Mouse (Mus musculus) ovary, adult 18-20 months (tissue): ENCODE data around the gene Hdgfl2.

ENCODE experiments used
- DNase-seq: peaks from one replicate; pipeline ENCODE4 v3.0.0; 2022; ENCODE audit warnings: low spot score, mixed read lengths

Gene Hdgfl2

GRCm38 (mm10) chr17:56131136-56131535 is 51.7 kb downstream of the Hdgfl2 start:
- DNase-seq = no peak

DNA sequence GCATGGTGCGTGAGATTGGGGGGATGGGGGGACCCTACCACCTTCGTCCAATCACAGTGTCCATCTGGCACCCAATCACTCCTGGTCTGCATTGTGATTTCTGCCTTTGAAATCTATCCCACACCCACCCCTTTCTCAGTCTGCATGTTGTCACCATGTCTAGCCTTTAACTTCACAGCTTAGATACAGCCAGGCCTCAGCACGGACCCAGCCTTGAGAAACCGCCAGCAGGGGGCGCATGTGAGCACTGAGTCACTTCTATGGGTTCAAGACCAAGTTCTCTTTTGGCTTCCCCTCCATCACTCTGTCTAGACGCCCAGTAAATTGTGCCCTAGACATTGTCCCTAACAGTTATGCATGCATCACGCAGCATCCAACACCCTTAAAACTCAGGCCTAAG is 52.4 kb downstream of the Hdgfl2 start:
- DNase-seq = no peak

DNA sequence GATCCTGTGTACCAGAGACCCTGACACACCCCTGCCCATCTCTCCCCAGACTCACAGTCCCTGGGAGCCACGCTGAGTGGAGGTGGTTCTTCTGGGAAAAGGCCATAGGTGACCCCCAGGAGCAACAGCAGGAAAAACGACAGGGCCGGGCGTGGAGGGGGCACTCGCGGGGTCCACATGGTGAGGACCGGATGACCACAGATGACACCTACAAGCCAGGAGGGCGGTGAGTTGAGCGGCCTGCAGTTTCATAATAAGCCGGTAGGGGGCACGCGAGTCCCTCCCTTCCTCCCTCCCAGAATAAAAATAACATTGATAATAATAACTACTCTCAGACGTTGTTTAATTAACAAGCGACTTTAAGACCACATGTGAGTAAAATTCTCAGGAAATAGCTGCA is 53.2 kb downstream of the Hdgfl2 start:
- DNase-seq = no peak

DNA sequence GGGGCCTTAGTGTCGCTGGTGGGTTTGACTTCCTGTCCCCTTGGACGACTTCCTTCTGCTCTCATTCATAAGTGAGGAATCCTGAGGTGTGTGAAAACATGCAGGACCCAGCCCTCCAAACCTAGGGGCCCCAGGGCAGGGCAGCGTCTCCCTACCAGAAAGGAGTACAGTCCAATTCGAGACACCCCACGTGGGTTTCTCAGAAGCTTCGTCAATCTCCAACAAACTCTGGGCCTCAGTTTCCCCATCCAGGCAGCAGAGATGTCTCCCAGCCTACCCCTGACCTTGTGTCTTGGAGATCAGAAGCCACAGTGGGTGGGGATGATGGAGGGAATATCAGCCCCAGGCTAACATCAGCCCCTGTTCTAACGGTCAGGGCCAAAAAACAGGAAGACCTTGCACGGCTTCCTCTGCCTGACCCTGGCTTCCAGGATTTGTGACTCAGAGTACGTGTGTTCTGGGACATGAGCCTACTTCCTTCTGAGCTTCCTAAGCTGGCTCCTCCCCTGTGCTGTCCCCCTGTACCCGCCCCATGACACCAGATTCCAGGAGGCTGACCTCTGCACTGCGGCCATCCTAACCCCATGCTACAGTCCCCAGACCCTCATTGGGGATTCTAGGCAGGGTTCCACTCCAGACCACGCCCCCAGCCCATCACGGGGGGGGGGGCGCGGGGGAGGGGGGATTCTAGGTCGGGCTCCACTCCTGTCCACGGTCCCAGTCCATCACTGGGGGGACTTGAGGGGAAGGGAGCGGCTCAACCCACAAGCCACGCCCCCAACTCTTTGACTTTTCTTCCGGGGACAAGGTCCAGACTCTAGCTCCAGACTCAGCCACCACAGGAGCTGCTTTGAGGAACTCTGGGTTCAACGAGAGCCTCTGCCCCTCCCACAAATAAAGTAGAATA is 54.3 kb downstream of the Hdgfl2 start:
- no peak for DNase-seq

- DNase-seq = no peak
Observed at GRCm38 (mm10) chr17:56134463-56134971, 55.1 kb downstream of the Hdgfl2 start.

DNA sequence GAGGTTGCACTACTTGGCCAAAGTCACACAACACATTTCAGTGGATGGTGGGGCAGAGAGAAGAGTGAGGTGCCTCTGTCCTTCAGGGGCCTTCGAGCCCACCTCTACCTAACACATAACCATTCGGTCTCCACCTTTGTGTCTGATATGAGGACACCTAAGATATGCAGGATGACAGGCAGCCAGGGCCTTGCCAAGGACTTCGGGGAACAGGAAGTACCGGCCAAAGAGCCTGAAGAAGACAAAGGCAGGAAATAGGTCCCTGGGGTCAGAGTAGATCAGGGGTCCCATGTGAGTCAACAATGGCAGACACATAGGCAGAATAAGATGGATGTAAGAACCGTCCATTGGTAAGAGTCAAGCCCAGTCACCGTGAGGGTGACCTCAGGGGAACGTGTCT is 57.1 kb downstream of the Hdgfl2 start:
- DNase-seq = no peak

DNA sequence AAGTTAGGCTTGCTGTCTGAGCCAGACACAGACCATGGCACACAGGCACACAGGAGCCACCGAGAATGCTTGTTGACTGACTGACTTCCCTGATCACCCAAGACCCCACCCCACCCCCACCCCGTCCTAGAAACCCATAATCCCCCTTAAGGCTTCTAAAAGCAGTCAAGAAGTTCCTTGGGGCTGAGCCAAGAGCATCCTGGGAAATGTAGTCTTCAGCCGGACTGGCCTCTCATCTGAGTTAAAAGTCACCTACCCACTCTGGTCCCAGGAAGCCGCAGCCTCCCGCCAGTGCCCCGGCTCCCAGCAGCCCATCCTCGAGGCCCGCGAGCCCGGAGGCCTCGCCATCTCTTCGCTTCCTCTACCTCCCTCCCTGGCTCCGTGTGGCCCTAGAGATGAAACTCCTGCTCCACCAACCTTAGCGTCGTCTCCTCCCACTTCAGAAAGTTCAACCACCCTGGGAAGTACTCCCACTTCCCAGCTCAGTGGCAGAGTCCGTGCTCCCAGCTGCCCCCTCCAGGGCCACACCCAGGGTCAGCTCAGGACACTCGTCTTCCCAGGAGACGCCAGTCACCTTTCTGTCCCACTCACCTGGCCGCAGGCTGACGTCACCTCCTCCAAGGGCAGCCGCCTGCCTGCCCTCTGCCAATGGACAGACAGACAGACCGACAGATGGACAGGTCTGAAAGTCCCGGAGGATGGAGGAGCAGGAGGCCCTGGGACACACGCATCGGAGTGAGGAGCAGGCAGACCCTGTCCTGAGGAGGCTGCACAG is 58.6 kb downstream of the Hdgfl2 start:
- no peak for DNase-seq

DNA sequence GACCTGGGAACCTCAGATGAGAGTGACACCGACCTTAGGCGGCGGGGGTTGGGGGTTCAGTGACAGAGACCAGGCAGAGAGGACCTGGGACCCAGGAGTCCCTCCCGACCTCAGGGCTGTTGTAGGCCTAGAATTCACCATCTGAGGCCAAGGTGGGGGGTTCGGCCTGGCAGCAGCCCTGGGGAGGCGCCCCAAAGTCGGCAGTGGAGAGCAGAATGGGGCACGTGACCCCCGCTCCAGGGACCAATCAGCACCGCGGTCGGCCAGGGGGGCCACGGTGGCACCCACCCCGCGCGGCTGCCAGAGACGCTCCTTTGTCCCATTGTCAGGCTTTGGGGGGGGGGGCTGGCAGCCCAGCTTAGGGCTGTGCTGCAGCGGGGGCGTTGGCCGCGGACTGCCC is 59.9 kb downstream of the Hdgfl2 start:
- no peak for DNase-seq

DNA sequence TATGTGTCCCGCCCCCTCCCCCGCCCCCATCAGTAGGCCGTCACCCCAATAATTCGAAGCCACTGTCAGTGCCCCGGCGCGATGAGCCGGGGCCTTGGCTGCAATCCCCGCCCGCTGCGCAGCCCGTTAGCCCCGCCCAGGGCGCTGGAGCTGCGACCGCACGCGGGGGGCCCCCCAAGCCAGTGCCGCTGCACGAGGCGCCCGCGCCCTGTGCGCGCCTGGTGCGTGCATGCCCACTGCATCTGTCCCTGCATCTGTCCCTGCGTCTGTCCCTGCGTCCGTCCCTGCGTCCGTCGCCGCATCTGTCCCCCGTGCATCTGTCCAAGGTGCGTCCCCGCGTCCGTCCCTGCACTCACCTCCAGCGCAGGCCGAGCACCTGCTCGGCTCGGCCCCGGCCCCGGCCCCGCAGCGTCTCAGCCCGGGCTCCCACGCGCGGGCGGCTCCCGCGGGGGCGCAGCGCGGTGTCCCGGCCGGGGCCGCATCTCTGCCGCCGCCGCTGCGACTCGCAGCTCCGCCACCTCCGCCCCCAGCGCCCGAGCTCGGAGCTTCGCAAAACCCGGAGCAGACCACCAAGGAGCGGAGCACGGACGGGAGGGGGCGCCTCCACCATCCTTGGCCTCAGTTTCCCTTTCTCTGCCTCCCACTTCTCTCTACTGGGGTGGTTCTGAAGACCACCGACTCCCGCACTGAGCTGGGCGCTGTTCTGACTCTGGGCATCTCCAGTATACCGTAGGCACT is 60.6 kb downstream of the Hdgfl2 start, which contains the start of gene Sema6b:
Sema6b (minus strand) TSS at position 486 of the 738 bp plus-strand sequence.
- no peak for DNase-seq

- no peak for DNase-seq
Observed at GRCm38 (mm10) chr17:56141702-56142605, 62.5 kb downstream of the Hdgfl2 start.

DNA sequence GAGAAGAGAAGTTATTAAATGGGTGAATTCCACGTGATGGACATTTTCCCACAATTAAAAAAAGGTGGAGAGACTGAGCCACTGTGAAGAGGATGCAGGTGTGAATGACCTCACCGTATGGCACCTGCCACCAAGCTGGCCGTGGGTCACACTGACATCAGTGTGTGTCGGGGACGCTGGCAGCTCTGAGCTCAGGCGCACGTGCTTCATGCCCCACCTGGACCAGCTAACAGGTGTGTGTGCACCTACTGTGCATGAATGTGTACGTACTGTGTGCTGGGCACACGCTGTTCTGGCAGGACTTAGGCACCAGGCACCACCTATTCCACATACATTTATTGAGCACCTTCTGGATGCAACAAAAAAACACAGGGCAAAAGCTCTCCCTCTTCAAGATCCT is 65.1 kb downstream of the Hdgfl2 start:
- no peak for DNase-seq

DNA sequence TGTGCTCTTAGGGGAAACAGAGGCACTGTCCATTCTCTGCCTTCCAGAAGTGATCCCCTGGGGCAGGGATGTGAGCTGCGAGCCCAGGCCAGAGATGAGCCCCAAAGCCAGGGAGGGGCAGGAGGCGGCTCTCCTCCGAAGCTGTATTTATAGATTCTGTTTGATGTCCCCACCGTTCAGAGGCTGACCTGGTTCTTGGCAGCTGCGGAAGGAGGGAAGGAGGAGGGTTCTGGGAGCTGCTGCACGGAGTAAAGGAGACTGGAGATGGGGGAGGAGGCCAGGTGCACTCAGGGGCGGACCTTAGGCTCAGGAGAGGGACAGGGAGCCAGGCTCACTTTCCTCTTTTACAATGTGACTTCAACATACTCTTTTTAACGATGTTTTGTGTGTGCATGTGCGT is 66.7 kb downstream of the Hdgfl2 start:
- no peak for DNase-seq

- DNase-seq = no peak
Observed at GRCm38 (mm10) chr17:56147420-56147819, 68.0 kb downstream of the Hdgfl2 start.

- DNase-seq = no peak
Observed at GRCm38 (mm10) chr17:56148280-56148679, 68.8 kb downstream of the Hdgfl2 start.

DNA sequence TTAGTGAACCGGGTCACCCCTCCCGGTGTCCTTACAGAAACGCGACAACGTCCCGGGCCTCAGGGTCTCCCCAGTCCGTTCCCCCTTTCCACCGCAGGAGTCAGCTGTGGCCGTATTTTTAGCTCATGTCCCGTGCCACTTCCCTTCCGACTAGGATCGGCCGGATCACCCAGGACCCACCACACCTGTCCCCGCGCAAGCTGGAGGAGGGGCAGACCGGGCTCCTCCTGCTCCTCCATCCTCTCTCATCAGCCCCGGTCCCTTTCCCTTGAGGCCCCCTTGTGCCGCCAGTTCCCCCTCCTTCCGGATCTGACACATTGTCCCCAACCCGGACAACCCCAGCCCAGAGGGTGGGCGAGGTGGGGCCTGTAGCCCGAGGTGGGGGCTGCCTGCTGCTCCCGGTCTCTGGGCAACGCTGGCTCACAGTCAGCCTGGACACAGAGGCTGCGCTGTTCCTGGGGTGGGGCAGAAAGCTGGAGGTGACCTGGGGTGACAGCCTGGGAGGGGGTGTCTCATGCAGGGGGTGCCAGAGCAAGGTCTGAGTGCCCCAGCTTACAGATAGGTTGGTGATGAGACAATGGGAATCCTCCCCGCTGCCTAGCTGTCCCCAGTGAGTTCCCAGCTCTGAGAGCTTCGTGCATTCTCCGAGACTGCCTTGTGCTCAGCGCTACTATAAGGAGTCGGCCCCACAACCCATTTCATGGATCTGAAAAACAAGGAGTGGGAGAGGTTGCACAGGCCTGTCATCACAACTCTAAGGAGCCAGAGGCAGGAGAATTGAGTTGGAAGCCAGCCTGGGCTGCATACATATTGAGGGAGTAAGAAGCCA is 69.6 kb downstream of the Hdgfl2 start:
- no peak for DNase-seq

DNA sequence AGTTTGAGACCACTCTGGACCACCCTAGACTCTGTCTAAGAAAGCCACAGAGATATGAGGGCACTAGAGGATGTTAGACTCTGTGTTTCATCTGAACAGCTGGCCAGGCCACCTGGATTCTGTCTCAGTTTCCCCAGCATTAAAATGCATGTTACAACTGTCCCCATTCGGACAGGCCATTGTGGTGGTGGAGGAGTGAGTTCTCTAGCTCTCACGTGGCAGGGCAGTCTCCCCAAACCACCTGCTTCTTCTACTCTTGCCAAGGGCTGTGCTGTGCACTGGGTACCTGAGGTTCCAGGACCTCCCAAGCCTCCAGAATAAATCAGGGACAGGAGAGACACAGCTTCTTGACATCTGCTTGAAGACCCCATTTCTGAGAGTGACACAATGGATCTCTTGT is 70.5 kb downstream of the Hdgfl2 start:
- DNase-seq = no peak
